Comparison of ENCODE assay signal across 9 mouse cellular contexts in the genomic region with DNA sequence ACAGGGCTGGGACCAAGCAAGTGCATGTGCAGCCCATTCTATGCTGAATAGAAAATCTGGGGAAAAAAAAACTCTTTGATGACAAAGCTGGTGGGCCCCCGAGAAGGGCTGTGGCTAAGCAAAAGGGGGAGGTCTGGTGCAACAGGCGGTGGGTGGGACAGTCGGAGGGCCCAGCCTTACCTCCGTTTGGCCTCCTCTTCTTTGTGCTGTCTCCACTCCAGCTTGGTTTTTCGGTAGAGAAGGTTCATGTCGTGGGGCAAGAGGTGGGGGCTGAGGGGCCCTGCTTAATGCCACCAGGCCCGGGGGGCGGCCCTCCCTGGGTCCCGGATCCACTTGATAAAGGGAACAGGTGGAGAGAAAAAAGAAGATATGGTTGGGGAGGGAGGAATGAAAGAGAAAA. TPM values are rescaled to one million over a fixed set of nuclear protein-coding genes. Genes with fewer than 3 reads are reported as not detected.
DNase-seq lines count a peak whose midpoint lies in the region; ATAC-seq and TF ChIP-seq lines count a peak whose summit lies in the region.
"Had no signal": no experiment of that assay in that cellular context is flagged by ENCODE, and none has a peak within 500 bp of the region (broad histone marks: within the 10 kb centered on the region; RNA-seq: fewer than 3 reads in every experiment).

No protein-coding gene starts in this region.

- DNase-seq in heart, adult 9 months (ENCODE audit: low spot score in 2 of 2), result no peak
- no peak for DNase-seq in forebrain, postnatal 0 days
- no peak for DNase-seq in midbrain, embryonic 14.5 days
- no peak for DNase-seq in B cell, adult 2 months
- no peak for DNase-seq in layer of hippocampus, postnatal 25 days (ENCODE audit: extremely low spot score in 1 of 2, low spot score in 1 of 2)
- DNase-seq in frontal cortex, postnatal 36 days (ENCODE audit: low spot score in 2 of 2), result no peak
- DNase-seq: heart, postnatal 4 days had no signal

- no peaks in the 10 kb centered on the region for H3K27me3 ChIP-seq in heart, embryonic 13.5 days (replicated peaks)
- H3K27me3 ChIP-seq in forebrain, postnatal 0 days (ENCODE audit: insufficient read depth, low read length), result no peaks in the 10 kb centered on the region
- H3K27me3 ChIP-seq in midbrain, embryonic 14.5 days (ENCODE audit: control insufficient read depth, insufficient read depth, low read length), result no peaks in the 10 kb centered on the region

- no peaks in the 10 kb centered on the region for H3K9me3 ChIP-seq in heart, embryonic 13.5 days
- H3K9me3 ChIP-seq in forebrain, postnatal 0 days (ENCODE audit: low read length), result no peaks in the 10 kb centered on the region
- no peaks in the 10 kb centered on the region for H3K9me3 ChIP-seq in midbrain, embryonic 14.5 days (ENCODE audit: control insufficient read depth, low read length)

- H3K9ac ChIP-seq in heart, embryonic 13.5 days, result peak overlapping the region; percentile 81
- peak overlapping the region; percentile 80 for H3K9ac ChIP-seq in forebrain, postnatal 0 days
- H3K9ac ChIP-seq in midbrain, embryonic 14.5 days (replicated peaks; ENCODE audit: low read length), result peak overlapping the region; percentile 90

- H3K36me3 ChIP-seq in heart, embryonic 13.5 days, result peaks cover 26% of the 10 kb centered on the region
- peaks cover 24% of the 10 kb centered on the region for H3K36me3 ChIP-seq in forebrain, postnatal 0 days (ENCODE audit: insufficient read depth)
- H3K36me3 ChIP-seq in midbrain, embryonic 14.5 days (ENCODE audit: control insufficient read depth, insufficient read depth, low read length), result peaks cover 33% of the 10 kb centered on the region

- no peak overlapping the region for H3K27ac ChIP-seq in heart, embryonic 13.5 days (replicated peaks)
- H3K27ac ChIP-seq in cortical plate, adult 2 months (ENCODE audit: insufficient read depth, low read length), result no peak overlapping the region
- H3K27ac ChIP-seq in forebrain, postnatal 0 days (ENCODE audit: low read depth, low read length), result peak overlapping the region; percentile 84
- peak overlapping the region; percentile 87 for H3K27ac ChIP-seq in midbrain, embryonic 14.5 days (replicated peaks; ENCODE audit: low read depth, low read length)

- no peak for ATAC-seq in heart, embryonic 13.5 days (ENCODE audit: extremely low read depth, insufficient number of reproducible peaks, low FRiP score, low TSS enrichment)
- ATAC-seq in forebrain, postnatal 0 days, result no peak
- ATAC-seq in midbrain, embryonic 14.5 days (ENCODE audit: low FRiP score, low TSS enrichment), result no peak

- TF ChIP-seq POLR2A in cortical plate, adult 2 months (IDR thresholded peaks at IDR 0.05; ENCODE audit: extremely low read depth, insufficient read depth, low read length), result no peak

- H3K4me1 ChIP-seq in heart, embryonic 13.5 days, result peaks cover 36% of the 10 kb centered on the region
- H3K4me1 ChIP-seq in cortical plate, adult 2 months (ENCODE audit: control insufficient read depth, insufficient read depth, low read length), result peaks cover 2% of the 10 kb centered on the region
- peaks cover 29% of the 10 kb centered on the region for H3K4me1 ChIP-seq in forebrain, postnatal 0 days (ENCODE audit: insufficient read depth)
- peaks cover 37% of the 10 kb centered on the region for H3K4me1 ChIP-seq in midbrain, embryonic 14.5 days (ENCODE audit: control insufficient read depth, insufficient read depth, low read length)

- no peak for TF ChIP-seq CTCF in cortical plate, adult 2 months (IDR thresholded peaks at IDR 0.05; ENCODE audit: extremely low read depth, insufficient read depth, low read length)
- TF ChIP-seq CTCF in forebrain, postnatal 0 days (IDR thresholded peaks at IDR 0.05; ENCODE audit: low read depth), result no peak

- 0 out of 2 replicates have a peak overlapping the region, but pooled peaks have one; percentile 91 for H3K4me2 ChIP-seq in heart, embryonic 13.5 days
- H3K4me2 ChIP-seq in forebrain, postnatal 0 days (ENCODE audit: low read depth), result peak overlapping the region; percentile 90
- peak overlapping the region; percentile 93 for H3K4me2 ChIP-seq in midbrain, embryonic 14.5 days (ENCODE audit: low read length)

- 75% methylated on average over 9 of the region's 9 CpGs for whole genome bisulfite sequencing in heart, embryonic 13.5 days
- 22% methylated on average over 9 of the region's 9 CpGs for WGBS in forebrain, postnatal 0 days
- 13% methylated on average over 9 of the region's 9 CpGs for WGBS in midbrain, embryonic 14.5 days

- H3K4me3 ChIP-seq in heart, embryonic 13.5 days, result no peak overlapping the region
- peak overlapping the region; percentile 89 for H3K4me3 ChIP-seq in cortical plate, adult 2 months (ENCODE audit: insufficient read depth, low read length)
- H3K4me3 ChIP-seq in forebrain, postnatal 0 days (ENCODE audit: low read depth, low read length), result peak overlapping the region; percentile 74
- peak overlapping the region; percentile 75 for H3K4me3 ChIP-seq in midbrain, embryonic 14.5 days (replicated peaks; ENCODE audit: low read depth, low read length)

RNA-seq across cellular contexts. Expression of a gene that starts 1.9 kb away (rescaled TPM):
- polyA plus RNA-seq in heart, embryonic 13.5 days (2015; fragmentation: Nextera tagmentation; extraction: Ambion mirVana), result 1.3 and 1.5 TPM in 2 replicates
- 69.7 and 74.8 TPM in 2 replicates for polyA plus RNA-seq in cortical plate, adult 2 months (2012; rRNA removed)
- 251 and 252 TPM in 2 replicates for total RNA-seq in forebrain, postnatal 0 days (2014; rRNA removed)
- polyA plus RNA-seq in forebrain, postnatal 0 days (2015; fragmentation: Nextera tagmentation; extraction: Ambion mirVana), result 42.0 and 48.9 TPM in 2 replicates
- polyA plus RNA-seq in midbrain, embryonic 14.5 days (2014; fragmentation: Nextera tagmentation; extraction: Ambion mirVana), result 16.2 and 28.8 TPM in 2 replicates
- total RNA-seq in layer of hippocampus, postnatal 25 days (2021), result 10 to 100 TPM; 63.9 to 65.5 TPM

RNA-seq across cellular contexts. Expression of a gene that starts 6.1 kb away (rescaled TPM):
- 128 and 131 TPM in 2 replicates for polyA plus RNA-seq in heart, embryonic 13.5 days (2015; fragmentation: Nextera tagmentation; extraction: Ambion mirVana)
- 365 and 366 TPM in 2 replicates for polyA plus RNA-seq in cortical plate, adult 2 months (2012; rRNA removed)
- total RNA-seq in forebrain, postnatal 0 days (2014; rRNA removed), result 120 and 135 TPM in 2 replicates
- 112 and 134 TPM in 2 replicates for polyA plus RNA-seq in forebrain, postnatal 0 days (2015; fragmentation: Nextera tagmentation; extraction: Ambion mirVana)
- 42.1 and 47.0 TPM in 2 replicates for polyA plus RNA-seq in midbrain, embryonic 14.5 days (2014; fragmentation: Nextera tagmentation; extraction: Ambion mirVana)
- total RNA-seq in layer of hippocampus, postnatal 25 days (2021), result 100 to 1,000 TPM; 203 to 214 TPM

RNA-seq across cellular contexts. Expression of a gene that starts 39.2 kb away (rescaled TPM):
- 18.3 and 22.3 TPM in 2 replicates for polyA plus RNA-seq in heart, embryonic 13.5 days (2015; fragmentation: Nextera tagmentation; extraction: Ambion mirVana)
- polyA plus RNA-seq in cortical plate, adult 2 months (2012; rRNA removed), result 26.9 and 27.6 TPM in 2 replicates
- total RNA-seq in forebrain, postnatal 0 days (2014; rRNA removed), result 28.8 and 47.4 TPM in 2 replicates
- 39.1 and 41.8 TPM in 2 replicates for polyA plus RNA-seq in forebrain, postnatal 0 days (2015; fragmentation: Nextera tagmentation; extraction: Ambion mirVana)
- polyA plus RNA-seq in midbrain, embryonic 14.5 days (2014; fragmentation: Nextera tagmentation; extraction: Ambion mirVana), result 53.4 and 58.6 TPM in 2 replicates
- total RNA-seq in layer of hippocampus, postnatal 25 days (2021), result 10 to 100 TPM; 24.7 to 26.2 TPM

RNA-seq across cellular contexts. Expression of a gene that starts 48.0 kb away (rescaled TPM):
- 6.2 and 8.5 TPM in 2 replicates for polyA plus RNA-seq in heart, embryonic 13.5 days (2015; fragmentation: Nextera tagmentation; extraction: Ambion mirVana)
- 37.8 and 38.1 TPM in 2 replicates for polyA plus RNA-seq in cortical plate, adult 2 months (2012; rRNA removed)
- total RNA-seq in forebrain, postnatal 0 days (2014; rRNA removed), result 33.3 and 47.7 TPM in 2 replicates
- polyA plus RNA-seq in forebrain, postnatal 0 days (2015; fragmentation: Nextera tagmentation; extraction: Ambion mirVana), result 18.3 and 21.1 TPM in 2 replicates
- polyA plus RNA-seq in midbrain, embryonic 14.5 days (2014; fragmentation: Nextera tagmentation; extraction: Ambion mirVana), result 11.3 and 14.4 TPM in 2 replicates
- 10 to 100 TPM; 40.1 to 42.8 TPM for total RNA-seq in layer of hippocampus, postnatal 25 days (2021)

RNA-seq across cellular contexts. Expression of a gene that starts 48.1 kb away (rescaled TPM):
- 7.6 and 7.7 TPM in 2 replicates for polyA plus RNA-seq in heart, embryonic 13.5 days (2015; fragmentation: Nextera tagmentation; extraction: Ambion mirVana)
- 11.3 and 12.6 TPM in 2 replicates for polyA plus RNA-seq in cortical plate, adult 2 months (2012; rRNA removed)
- total RNA-seq in forebrain, postnatal 0 days (2014; rRNA removed), result 3.5 and 7.7 TPM in 2 replicates
- polyA plus RNA-seq in forebrain, postnatal 0 days (2015; fragmentation: Nextera tagmentation; extraction: Ambion mirVana), result 3.1 and 4.8 TPM in 2 replicates
- polyA plus RNA-seq in midbrain, embryonic 14.5 days (2014; fragmentation: Nextera tagmentation; extraction: Ambion mirVana), result 5.6 and 8.2 TPM in 2 replicates
- 1 to 10 TPM; 6.1 to 6.2 TPM for total RNA-seq in layer of hippocampus, postnatal 25 days (2021)

Comparison
In these comparisons a context has a peak if more than half of its experiments do, and no peak if none do; other contexts are left out.
1. H3K27ac ChIP-seq: peak in forebrain, postnatal 0 days (single experiment) and midbrain, embryonic 14.5 days (single experiment); none in heart, embryonic 13.5 days (single experiment) and cortical plate, adult 2 months (single experiment).
2. Peak in every context shown above with its lines, with median percentiles within 50 percentile points of each other: H3K4me2 ChIP-seq and H3K9ac ChIP-seq.